Mouse (Mus musculus): ENCODE results near the gene Haus2.

Haus2 gene

DNA sequence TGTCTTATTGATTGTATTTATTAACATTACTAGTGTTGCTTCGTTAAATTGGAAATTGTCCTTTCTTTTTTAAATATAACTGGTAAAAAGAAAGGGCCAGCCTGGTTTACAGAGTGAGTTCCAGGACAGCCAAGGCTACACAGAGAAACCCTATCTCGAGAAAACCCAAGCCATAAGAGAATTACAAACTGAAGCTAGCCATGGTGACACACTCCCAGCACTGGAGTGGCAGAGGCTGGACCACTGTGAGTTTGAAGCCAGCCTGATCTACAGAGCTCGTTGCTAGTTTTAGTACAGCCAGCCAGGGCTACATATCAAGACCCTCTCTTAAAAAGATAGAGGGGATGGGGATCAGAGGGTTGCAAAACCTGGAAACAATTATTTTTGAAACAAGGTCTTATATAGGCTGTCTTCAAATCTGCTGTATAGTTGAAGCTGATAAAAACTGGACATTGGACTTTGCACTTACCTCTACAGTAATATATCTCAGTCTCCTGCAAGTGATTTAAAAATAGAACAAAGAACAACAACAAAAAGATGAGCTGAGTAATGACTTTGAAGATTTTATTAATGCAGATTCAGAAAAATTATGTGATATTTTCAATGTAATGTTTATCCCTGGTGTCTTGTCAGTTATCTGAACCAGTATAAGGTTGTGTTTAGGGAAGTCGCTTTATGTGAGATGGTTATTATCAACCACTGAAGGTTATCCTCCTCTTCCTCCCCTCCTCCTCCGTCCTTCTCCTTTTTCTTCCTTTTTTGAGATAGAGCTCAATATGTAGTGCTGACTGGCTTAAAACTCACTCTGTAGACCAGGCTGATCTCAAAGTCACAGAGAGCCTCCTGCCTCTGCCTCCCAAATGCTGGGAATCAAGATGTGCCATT is 7.3 kb downstream of the Haus2 start:
- no peak for DNase-seq (ENCODE audit: low spot score)

GRCm38 (mm10) chr2:120619538-120619937 is 10.4 kb downstream of the Haus2 start:
- no peak for DNase-seq (ENCODE audit: low spot score)

DNA sequence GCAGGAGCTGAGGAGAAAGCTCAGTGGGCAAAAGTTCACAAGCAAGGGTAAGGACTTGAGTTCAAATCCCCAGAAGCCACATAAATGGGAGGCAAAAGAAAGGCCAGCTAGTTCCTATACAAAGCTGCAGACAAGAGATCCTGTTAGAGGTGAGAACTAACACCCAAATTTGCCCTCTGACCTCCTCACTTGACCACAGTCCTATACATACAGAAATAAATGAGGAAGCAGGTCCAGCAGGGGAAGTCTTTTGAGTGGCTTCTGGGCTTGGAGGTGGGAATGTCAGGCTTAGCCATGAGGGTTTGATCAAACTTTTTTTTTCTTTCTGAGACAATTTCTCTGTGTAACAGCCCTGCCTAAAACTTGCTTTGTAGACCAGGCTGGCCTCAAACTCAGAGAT is 13.7 kb downstream of the Haus2 start:
- no peak for DNase-seq (ENCODE audit: low spot score)

DNA sequence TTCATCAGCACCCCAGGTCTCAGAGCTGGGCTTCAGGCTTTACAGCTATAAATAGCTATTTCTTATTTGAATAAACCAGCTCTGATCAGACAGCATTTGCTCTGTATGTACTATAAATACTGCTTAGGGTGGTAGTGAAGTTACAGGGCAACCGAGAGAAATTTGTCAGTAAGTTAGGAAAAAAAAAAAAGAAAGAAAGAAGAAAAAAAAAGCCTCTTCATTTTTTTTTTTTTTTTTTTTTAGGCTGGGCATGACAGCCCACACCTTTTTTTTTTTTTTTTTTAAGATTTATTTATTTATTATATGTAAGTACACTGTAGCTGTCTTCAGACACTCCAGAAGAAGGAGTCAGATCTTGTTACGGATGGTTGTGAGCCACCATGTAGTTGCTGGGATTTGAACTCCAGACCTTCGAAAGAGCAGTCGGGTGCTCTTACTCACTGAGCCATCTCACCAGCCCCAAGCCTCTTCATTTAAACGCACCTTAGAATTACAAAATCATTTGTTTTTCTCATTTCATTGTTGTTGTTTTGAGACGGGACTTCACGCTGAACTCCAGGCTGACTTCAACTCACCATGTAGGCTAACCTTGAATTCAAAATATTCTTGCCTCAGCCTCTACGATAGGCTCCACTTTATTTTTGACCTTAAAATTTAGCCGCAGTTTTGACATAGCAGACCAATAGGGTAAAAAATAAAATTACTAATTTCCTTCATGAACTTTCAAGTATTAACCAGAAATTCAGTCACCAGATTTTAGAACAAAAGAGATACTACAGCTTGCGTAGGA is 19.1 kb downstream of the Haus2 start:
- DNase-seq (ENCODE audit: low spot score), result no peak

- DNase-seq (ENCODE audit: low spot score), result peak; percentile 96
Observed at GRCm38 (mm10) chr2:120628886-120629735, 19.9 kb downstream of the Haus2 start, which contains the start of gene Stard9. TSS of gene Stard9 (plus strand) at chr2:120629121.

- DNase-seq (ENCODE audit: low spot score), result no peak
Observed at GRCm38 (mm10) chr2:120630246-120630645, 21.1 kb downstream of the Haus2 start.

DNA sequence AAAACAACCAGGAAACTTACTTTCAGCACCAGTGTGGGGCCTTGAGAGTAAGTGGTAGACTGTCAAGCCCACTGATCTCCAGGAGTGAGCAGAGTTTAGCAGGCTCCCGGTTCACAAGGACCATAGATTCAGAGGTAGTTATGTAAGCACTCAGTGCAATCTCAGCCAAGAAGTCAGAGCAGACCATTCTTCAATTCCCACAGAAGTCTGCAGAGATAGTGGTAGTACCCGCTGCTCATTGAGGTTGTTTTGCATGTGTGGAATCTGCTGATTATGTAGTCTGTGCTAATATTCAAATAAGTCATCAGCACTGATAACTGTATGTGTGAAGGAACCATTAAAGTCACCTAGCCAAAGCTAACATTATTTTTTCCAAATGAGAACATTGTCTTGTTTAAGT is 21.5 kb downstream of the Haus2 start:
- no peak for DNase-seq (ENCODE audit: low spot score)

GRCm38 (mm10) chr2:120631521-120631920 is 22.3 kb downstream of the Haus2 start:
- DNase-seq (ENCODE audit: low spot score), result no peak

DNA sequence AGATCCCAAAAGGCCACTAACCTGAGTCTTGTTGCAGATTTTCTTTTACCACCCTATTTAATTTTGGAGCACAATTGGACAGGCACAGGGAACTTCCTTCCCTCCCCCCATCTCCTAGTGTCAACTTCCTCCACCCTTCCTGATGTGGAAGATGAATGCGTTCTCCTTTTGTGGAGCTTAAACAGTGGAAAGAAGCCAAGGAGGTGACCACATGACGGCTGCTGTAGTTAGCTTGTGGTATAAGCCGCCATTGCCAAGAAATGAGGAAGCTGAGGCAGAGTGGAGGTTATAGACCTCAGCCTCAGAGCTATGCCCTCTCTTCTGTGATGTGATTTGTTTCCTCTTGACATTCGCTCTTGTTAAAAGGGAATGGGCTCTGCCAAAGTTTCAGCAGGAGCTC is 22.8 kb downstream of the Haus2 start:
- peak; percentile 3 for DNase-seq (ENCODE audit: low spot score)

- DNase-seq (ENCODE audit: low spot score), result no peak
Observed at GRCm38 (mm10) chr2:120640835-120641234, 31.7 kb downstream of the Haus2 start.

DNA sequence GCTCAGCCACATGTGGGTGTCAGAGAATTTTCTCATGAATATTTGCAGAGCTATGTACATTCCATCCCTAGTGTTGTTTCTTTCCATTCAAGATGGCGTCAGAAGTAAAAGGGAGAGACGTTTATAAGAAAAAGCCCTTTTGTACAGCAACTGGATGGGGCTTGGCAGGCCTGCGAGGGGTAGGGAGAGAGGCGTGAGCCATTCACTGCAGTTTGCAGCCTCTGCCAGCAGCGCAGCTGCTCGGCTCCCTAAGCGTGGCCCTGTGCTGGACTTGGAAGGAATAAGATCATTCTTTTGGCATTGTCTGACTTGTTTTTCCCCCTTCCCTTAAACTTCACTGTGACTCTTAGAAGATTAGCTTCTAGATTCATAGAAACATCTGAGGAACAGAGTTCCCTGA is 34.7 kb downstream of the Haus2 start:
- no peak for DNase-seq (ENCODE audit: low spot score)

GRCm38 (mm10) chr2:120646777-120647176 is 37.6 kb downstream of the Haus2 start:
- DNase-seq (ENCODE audit: low spot score), result no peak

DNA sequence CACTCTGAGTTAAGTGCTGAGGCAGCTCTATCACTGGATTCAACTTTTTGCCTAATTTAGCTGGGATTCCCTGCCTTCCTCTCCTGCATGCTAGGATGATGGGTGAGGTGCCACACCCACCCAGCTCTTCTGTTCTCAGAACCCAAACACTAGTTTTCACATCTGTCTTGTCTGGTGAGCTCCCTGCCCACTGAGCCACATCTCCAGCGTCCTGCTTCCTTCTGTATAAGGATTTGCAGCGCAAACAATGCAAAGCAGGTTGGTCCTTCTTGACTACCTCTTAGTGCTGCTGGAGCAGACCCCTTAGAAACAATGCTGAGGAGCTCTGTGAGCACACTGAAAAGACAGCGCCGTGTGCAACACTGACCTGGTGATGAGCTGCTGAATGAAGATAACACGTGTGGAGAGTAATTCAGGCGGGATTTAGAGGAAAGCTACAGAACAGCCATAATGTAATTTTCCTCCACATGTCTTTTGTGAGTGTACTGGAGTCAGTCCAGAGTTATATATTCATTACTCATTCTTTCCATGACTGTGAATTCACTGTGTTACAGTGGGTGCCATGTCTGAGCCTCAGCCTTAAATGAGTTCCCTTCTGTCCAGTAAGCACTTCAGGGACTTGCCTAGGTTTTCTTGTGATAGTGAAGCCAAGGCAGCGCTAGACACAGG is 43.2 kb downstream of the Haus2 start:
- no peak for DNase-seq (ENCODE audit: low spot score)

DNA sequence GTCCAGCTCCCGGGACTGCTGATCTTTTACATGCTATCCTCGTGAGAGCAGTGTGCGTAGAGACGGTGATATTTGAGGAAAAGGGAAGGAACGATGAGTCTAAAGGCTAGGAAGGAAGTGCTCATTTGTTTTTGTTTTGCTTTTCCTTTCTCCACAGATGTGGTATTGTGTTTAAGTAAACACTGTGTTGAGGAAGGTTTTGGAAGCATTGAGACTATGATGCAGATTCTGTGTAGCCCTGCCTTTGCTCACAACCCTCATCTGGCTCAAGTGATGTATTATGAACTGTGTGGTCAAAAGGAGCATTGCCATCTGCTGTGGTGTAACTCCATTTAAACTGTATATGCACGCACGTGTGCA is 43.7 kb downstream of the Haus2 start:
- DNase-seq (ENCODE audit: low spot score), result no peak

DNA sequence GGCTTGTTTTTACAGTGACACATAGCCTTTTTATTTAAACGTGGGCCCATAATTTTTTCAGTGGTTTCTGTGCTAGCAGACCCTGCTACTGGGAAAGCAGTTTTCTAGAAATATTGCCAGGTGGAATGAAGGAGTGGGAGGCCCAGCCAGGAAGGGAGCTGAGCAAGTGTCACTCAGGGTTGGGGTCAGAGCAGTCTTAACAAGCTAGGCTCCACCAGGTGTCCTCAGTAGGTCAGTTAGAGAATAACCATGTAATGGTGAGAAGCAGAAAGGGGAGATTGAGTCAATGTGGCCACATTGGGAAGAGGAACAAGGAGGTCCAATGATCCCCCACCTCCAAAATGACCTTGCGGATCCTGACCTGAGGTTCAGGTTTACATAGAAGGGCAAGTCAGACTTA is 45.5 kb downstream of the Haus2 start:
- no peak for DNase-seq (ENCODE audit: low spot score)

DNA sequence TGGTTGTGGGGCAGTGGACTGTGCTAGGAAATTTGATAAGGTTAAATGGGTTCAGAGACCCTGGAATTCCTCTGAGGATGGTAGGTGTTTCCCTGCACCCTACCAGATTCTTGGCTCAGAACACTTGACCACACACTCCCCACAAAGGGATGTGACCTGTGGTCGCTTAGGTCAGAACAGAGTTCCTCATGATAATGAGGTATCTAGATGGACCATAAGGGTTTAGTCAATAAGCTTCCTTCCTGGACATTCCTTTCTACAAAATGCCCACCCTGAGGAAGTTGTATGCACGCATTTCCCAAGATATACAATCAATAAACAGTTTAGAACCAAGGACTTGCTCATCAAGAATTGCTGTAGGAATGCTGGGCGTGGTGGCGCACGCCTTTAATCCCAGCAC is 46.7 kb downstream of the Haus2 start:
- no peak for DNase-seq (ENCODE audit: low spot score)

DNA sequence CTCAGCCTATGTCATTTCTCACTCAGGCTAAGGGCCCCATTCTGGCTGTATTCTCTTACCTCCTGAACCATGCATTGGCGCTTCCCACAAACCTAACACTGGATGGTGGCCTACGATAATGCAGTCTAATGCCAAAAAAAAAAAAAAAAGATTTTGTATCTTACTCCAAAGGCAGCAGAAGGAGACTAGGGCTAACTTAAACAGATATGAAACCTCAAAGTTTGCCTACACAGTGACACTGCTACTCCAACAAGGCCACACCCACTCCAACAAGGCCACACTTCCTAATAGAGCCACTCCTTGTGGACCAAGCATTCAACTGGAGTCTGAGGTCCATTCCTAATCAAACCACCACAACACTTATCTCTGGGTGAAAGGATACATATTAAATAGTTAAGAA is 47.5 kb downstream of the Haus2 start:
- DNase-seq (ENCODE audit: low spot score), result no peak

DNA sequence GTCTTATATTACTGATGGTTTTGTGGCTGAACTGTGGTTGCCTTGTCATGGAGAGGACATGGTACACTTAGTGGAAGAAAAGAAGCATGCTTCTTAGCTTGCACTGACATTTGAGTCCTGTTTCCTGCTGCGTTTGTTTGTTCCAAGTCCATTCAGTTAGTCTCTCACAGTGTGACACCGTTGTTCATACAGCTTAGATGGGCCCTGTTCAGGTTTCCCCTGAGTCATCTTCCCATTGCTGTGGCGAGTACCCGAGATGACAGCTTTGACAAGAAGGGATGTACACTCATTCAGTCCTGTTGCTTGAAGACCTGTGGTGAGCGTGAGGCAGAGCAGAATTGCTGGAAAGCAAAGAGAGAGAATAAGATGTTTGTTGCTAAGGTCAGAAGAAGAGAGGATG is 49.3 kb downstream of the Haus2 start:
- DNase-seq (ENCODE audit: low spot score), result no peak

DNA sequence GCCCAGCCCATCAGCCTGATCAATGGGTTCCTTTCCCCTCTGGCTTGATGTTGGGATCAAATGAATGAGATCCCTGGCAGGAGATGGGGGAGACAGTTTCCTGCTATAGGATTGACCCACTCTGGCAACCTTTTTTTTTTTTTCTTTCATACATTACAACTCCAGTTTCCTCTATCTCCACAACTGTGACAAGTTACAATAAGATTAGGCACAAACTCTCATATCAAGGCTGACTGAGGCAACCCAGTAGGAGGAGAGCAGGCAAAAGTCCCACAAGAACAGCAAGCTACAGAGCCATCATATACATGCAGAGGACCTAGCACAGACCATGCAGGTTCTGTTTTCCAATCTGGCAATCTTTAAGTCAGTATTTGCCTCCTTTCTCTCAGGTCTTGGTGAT is 50.1 kb downstream of the Haus2 start:
- no peak for DNase-seq (ENCODE audit: low spot score)

- DNase-seq (ENCODE audit: low spot score), result no peak
Observed at GRCm38 (mm10) chr2:120660486-120661078, 51.4 kb downstream of the Haus2 start.

DNA sequence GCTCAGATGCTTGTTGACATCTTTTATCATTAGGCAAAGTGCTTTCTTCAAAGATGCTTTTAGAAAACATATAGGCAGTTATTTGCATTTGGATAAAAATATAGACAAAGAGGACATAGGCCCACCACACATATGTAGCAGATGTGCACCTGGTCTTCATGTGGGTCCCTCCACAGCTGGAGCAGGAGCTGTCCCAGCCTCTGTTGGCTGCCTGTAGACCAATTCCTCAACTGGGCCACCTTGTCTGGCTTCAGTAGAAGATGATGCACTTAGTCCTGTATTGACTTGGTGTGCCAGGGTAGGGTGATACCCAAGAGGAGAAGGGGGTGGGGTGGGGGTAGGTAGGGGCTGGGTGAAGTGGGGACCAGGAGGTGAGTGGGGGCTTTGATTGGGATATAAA is 53.6 kb downstream of the Haus2 start:
- DNase-seq (ENCODE audit: low spot score), result no peak
